Mouse (Mus musculus) layer of hippocampus, postnatal 10 days (tissue): ENCODE results near the gene B3gnt7. TPM values are rescaled to one million over a fixed set of nuclear protein-coding genes. Genes with fewer than 3 reads are reported as not detected.
"Not testable (repeated sequence)": the region's sequence is repeated elsewhere in the genome, so short reads cannot be mapped to it uniquely, and the experiment has no call there.

Experiments
- DNase-seq, 2 experiments: peaks; one replicate each; pipeline ENCODE4 v3.0.0; 2021; ENCODE audit warnings: low spot score in 2 of 2
- total RNA-seq, 2 experiments: library from RNA; stranded (reverse); gene quantifications; 2 replicates each; pipeline ENCODE4 v1.2.3; 2021

Gene B3gnt7
- total RNA-seq, 2 experiments from 2014 or later = 3.6 to 3.9 TPM

DNA sequence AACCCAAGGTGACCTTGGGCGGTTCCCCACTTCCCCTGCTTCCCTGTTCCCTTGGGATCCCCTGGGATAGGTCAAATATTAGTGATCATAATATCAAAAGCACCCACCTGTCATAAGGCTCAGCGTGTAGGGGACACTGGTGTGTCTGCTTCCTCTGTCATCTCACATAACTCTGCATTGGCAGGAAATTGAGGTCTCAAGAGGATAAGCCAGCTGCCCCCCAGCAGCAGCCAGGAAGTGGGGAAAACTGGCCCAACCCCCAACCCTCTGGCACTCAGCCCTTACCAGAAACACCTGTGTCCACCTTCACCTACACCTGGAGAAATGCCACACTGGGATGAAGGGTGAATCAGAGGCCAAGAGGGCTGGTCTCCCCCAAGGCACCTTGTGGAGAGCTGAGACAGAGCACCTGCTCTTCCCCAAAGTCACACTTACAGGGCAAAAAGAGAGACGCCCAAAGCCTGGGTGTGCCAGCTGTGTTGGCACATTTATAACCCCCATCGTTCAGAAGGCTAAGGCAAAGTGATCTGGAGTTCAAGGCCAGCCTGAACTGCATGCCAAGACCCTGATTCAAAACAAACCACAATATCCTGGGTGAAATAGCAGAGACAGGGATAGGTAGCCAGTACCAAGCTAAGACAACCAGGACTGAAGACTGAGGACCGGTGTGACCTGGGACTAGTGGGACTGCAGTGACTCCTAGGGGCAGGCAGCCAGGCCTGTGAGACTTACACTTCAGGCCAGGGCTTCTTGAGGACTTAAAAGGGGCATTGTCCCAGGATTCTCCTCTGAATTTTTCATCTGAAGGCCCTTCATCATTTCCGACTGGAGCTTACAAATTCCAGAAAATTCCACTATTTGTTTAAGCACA lies 1.2 kb upstream of the B3gnt7 start:
- DNase-seq = no peak

DNA sequence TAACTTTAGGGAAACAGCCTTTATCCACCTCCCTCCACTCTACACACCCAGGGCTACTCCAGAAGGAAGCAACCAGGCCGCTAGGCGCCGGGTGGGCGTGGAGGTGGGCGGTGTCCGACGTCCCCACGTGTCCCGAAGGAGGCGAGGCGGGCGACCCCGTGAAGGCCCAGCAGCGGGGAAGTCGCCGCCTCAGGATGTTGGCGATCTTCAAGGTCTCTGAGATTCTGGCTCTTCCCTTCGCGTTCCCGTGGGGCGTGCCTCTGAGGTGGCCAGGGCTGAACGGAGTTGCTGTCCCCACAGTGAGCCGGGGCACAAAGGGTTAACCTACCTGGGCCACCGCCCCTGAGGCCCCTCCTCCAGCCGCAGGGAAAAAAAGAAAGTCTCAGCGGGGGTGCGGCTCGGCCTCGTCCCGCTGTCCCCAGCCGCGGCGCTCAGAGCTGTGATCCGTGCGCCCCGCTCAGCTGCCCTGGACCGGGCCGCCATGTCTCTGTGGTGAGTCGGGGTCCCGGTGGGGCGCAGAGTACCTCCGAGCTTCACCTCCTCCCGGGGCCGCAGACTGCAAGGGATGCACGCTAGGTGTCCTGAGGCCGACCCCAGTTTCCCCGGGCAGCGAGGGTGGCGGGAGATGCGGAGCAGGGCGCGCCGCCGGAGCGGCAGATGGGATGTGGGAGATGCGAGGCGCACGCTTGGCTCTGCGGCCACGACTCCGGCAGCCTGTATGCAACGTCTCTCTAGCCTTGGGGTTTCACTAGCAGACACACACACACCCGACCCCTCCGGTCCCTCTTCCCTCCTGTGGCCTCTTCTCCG lies 636 bp downstream of the B3gnt7 start:
- DNase-seq = peak; percentile 60 to 72

DNA sequence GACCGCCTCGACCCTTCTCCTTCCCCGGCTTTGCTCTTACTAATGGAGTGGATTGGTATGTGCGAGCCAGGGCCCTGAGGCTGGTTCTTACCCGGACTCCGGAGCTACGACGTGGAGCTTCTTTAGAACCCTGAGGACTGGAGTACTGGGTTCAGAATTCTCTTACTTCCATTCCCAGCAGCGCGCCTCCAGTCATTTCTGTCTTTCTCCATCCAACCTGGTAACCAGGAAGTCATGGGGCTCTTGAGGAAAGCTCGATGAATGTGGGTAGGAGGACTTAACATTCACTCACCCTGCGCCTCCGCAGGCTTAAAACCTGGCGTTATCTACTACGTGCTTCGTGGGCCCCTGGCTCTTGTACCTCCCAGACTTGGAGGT lies 1.2 kb downstream of the B3gnt7 start:
- peak in 1 of 2 experiments; percentile 25 for DNase-seq

DNA sequence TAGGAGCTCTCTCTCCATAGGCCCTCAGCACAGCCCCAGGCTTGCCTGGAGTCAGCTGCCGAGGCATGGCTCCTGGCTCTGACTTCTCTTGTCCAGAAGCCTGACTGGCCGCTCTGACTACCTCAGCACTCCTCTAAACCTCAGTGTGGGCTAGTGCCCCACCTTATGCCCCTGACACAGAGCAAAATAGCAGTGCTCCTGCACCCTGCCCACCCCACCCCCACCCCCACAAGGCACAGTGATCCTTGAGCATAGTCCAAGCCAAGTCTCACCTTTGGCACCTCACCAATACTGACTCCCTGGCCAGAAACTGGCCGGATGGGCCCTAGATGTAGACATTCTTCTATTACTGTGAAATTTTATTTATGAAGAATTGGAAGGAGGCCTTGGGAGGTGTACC lies 4.1 kb downstream of the B3gnt7 start:
- DNase-seq = no peak

DNA sequence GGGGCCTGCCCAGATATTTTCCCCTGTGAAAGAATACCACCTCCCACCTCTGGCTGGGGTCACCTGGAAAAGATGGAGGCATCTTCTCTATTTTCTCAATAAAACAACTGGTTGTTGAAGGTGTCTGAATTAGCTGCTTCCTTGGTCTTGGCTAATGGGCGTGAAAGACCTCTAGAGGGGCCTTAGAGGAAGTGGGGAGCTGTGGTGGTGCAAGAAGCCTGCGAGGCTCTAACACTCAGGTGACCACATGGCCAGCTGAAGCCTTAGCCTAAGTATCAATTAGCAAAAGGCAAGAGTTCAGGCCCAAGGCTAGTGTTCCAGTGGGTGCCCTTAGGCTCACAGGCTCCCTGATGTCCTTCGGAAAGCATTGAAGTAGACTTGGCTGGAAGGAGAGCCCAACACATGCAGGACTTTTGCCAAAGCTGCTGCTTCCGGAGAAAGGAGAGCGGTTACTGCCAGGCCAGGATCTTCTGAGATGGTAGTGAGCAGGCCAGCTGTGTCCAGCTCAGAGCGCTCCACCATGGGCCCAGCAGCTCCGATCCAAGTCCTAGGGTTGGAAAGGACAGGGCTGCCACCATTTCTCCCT lies 4.6 kb downstream of the B3gnt7 start:
- DNase-seq = no peak

DNA sequence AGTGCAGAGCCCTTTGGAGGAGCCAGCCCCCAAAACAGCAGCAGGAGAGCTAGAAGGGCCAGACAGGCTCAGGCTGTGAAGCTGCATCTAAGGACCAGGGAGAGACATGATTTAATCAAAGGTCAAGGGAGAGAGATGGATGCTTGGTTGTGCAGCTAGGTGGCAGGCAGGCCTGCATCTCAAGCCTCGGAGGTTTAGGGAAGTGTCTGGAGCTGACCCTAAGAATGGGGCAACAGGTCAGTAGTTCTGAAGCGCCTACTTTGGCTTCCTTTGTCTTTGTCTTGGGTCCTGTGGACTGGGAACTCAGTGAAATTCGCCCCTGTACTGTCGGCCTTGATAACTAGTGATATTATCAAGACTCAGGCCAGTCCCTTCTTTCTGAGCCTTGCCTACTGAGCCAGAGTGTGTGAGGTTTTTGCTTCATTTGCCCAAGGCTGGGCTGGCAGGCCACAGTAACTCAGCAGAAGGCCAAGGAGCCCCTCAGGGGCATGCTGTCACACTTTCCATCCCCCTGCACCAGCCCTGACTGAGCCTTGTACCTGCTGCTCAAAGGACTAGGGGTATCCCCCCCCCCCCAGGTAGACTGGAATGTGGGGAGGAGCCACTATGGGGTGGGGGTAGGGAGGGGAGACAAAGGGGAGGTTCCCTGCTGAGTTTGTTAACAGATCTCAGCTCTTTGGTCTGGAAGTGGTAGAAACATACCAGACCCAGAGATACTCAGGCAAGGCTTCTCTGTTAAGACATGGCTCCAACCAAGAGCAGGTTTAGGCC lies 5.4 kb downstream of the B3gnt7 start:
- no peak for DNase-seq

DNA sequence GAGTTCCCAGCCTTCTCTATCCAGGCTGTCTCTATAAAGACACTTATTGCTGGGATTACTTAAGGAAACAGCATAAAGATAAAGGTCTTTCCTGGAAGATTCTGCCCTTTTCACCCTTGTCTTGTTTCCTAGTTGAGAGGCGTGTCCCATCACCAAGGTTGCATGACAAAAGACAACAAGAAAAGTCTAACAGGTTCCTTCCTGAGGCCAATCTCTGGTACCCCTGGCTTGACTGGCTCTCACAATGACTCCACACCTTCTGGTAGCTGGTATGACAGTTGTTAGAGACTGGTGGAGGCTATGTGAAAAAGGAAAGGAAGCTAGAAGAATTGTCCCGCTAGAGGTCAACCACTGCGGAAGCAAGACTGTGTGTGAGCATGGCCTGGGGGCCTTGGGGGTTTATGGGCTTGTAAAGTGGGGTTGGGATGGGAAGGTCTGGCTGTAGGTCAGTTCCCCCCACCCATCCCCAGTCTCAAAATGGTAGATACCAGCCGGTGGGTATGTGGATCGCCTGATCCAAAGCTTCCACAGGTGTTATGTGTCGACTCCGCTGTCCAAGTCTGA lies 6.7 kb downstream of the B3gnt7 start:
- DNase-seq = no peak

DNA sequence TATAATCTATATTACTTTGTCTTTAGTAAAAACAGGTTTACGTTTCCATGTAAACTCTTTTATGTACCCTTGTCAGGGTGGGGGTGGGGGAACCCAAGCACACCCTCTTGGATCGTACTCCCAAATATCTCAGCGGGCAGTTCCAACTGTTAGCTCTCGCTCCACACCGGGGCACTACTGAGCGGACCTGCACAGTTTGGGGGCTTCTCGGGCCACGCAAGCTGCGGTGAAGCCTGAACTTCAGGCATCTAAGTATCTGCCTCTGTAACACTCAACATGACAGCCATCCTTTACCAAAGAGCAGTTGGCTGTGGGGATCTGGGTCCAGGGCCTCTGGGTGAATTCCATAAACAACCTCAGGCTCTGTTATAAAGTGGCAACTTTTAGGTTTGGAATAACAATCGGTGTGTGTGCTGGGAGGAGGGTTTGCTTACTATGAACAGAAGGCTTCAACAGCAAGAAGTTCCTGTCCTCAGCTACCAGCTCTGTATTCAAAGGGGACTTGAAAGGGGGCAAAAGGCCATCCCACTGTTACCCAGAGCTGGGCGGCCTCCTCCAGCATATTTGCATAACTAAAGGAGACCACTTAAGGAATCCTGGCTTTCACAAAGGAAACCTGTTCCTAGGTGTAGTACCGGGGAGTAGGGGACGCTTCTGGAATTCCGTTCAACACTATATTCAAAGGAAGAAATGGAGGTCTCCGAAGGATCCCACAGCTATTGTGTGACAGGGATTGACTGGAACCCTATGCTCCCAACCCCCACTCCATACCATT lies 8.1 kb downstream of the B3gnt7 start:
- DNase-seq = no peak

DNA sequence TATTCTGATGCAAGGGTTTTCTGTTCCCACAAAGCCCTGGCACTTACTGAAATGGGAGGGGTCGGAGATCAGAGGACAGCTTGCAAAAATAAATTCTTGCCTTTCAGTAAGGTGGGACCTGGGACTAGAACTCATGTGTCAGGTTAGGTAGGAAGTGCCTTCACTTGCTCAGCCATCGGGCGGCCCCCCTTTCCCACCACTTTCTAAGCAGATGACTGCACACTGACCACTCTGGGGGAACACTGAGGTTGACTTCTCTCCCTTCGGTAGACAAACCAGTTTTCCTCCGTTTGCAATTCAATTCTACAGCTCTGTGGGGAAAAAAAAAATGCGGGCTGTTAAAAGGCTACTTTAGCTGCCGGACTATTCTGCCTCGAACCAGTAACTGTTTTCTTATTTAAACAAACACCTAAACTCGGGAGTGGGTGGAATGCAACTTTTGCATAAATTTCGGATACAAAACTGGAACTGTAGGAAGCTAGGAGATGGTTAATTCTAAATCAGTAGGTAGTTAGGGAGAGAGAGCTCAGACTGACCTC lies 8.9 kb downstream of the B3gnt7 start:
- DNase-seq = no peak

DNA sequence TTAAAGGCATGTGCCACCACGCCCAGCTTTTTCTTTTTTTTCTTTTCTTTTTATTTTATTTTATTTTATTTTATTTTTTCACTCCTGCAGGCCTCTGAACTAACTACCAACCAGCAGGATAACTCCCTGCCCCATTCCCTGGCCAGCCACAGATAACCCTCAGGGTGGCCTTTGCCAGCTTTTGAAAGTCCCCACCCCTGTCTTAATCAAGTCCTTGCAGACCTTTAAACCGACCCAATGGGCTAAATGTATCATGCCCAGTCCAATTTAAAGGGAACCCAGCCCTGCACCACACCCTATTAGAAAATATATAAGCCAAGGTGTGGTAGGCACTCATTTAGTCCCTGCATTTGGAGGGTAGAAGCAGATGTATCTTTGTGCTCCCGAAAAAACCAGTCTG lies 9.6 kb downstream of the B3gnt7 start:
- DNase-seq = no peak

DNA sequence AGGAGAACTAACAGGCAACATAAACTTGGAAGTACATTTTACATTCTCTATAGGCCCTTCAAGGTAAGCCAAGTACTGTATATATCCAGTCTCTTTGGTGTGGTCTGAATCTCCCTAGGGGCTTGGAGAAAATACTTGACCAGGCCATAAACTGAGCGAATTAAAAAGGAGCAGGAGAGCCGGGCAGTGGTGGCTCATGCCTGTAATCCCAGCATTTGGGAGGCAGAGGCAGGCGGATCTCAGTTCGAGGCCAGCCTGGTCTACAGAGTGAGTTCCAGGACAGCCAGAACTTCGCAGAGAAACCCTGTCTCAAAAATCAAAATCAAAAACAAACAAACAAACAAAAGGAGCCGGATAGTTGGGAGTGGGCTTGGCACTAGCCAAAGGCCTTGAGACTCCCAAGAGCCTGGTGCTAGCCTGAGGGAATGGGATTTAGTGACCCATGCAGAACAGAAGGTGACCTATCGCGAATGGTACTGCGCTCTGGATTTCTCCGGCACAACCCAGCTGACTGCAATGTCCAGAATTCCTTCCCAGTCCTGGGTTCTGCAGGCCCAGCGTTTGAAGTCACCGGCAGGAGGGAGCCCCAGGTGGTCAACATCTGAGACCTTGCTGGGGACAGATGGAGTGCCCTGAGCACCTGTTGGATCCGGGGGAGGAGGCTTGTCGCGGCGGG lies 10.6 kb downstream of the B3gnt7 start:
- DNase-seq = no peak

DNA sequence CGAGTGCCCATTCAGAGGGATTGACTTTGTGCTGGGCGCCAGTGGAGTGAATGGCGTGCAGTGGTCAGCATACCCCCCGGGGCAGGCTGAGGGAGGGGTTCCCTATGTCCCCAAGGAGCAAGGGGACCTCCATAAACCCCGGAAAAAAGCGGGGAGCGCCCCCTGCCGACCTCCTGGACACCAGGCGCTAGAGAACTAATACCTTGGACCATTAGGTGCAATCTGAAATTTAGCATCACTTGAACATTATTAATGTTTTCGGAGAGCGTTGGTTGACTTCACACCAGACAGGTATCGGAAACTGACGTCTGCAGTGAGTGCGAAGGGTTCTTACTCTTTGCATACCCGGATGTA lies 11.1 kb downstream of the B3gnt7 start:
- DNase-seq = peak in 1 of 2 experiments; percentile 52

DNA sequence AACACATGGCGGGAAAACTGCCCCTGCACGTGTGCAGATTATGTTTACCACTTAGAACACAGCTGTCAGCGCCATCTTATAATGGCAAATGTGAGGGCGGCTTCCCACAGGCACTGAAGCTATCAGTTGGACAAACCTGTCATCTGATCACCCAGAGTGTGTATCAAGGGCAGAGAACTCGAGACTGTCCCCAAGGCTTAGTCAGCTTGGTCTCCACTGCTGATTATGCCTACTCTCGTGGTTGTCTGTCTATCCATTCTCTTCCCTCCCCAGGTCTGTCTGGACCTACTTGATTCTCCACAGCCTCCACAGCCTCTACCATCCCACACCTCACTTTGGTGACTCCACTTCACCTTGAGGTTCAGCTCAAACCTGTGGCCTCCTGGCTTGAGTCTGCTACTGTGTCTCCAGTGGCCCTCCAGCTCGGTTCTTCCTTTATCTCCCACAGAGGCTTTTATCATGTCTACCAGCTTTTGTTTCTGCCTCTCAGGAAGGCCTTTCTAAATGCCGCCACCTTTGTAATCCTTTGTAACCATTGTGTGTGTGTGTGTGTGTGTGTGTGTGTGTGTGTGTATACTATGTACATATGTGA lies 18.3 kb downstream of the B3gnt7 start:
- no peak for DNase-seq

DNA sequence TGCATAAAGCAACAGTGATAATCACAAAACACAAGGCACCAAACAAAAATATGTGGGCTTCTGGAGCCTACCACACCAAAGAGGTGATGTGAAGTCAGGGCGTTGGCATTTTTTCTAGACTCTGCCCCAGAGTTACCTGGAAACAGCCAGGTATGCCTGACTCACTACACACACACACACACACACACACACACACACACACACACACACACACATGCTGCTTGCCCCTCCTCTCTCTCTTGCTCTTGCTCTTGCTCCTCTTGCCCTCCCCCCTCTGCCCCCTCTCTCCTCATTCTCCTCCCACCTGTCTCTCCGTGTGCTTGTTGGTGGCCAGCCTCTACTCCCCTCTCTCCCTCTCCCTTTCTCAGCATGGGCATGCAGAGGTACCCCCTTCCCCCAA lies 33.7 kb downstream of the B3gnt7 start:
- DNase-seq = no peak

DNA sequence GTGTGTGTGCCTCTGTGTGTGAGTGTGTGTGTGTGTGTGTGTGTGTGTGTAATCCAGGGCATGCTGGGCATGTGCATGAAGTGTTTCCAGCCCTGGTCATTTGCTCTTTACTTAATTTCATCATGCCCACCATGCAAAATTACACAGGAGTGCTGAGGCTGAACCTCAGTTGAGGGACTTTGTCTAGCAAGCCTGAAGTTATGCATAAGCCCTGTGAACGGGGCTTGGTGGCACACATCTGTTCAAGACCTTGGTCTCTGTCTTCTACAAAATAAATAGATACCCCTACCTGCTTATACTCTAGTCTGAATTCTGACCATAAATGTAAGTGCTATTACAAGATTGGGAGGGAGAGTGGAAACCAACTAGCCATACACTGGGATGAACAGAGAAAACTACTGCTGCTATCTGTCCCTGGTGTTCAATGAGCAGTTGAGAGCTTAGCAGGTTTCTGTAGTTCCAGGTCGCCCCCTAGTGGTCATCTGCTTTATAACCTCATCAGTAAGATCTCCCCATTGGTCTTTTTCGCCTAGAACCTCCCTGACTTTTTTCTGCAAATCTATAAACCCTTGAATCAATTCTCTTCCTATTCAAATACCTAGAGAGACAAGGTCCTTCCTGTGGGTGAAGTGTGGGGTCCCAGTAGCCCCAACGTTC lies 36.7 kb downstream of the B3gnt7 start:
- peak; percentile 90 to 91 for DNase-seq

DNA sequence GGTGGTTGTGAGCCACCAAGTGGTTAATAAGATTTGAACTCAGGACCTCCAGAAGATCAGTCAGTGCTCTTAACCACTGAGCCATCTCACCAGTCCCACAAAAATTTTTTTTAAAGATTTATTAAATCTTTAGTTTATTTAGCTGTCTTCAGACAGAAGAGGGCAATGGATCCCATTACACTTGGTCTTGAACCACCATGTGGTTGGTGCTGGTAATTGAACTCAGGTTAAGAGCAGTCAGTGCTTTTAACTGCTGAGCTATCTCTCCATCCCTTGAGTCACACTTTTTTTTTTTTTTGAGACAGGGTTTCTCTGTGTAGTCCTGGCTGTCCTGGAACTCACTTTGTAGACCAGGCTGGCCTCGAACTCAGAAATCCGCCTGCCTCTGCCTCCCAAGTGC lies 38.5 kb downstream of the B3gnt7 start:
- DNase-seq = not testable (repeated sequence)

DNA sequence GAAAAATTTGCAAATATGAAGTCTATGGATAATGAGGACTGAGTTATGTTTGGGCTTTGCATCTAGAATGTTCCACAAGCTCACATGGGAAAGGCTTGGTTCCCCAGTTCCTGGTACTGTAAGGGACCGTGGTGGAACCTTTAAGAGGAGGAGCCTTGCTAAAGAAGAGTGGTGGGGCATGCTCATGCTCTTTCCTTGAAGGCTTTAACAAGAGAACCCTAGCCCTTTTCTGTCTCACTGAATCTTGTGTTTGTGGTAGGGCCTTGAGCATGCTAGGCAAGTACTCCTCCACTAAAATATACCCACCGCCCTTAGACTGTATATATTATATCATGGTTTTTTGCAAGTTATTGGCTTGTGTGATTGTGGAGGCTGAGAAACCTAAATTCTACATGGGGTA lies 39.7 kb downstream of the B3gnt7 start:
- no peak for DNase-seq

DNA sequence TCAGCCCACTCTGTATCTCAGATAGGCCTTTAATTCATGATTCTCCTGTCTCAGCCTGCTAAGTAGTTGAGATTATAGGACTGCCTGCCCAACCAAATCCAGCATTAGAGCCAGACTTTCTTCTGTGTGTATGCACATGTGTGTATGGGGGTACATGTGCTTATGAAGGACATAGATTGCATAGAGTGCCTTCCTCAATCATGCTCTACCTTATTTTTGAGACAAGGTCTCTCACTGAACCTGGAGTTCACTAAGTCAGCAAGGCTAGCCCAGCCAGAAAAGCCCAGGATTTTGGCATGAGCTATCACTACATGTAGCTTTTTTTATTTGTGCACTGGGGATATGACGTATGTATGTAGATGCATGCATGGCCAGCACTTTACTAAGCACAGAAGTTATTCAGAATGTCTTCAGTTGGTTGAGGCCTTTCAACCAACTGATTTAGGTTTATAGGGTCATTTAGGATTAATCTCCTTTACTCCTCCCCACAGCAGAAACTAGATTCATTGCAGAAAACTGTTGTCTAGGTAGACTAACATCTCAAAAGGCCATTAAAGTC lies 40.5 kb downstream of the B3gnt7 start:
- no peak for DNase-seq
